Mouse (Mus musculus) mesoderm, embryonic 11.5 days (tissue): Measurements from ENCODE around the gene Dand5.

Source experiments
- DNase-seq: peaks from one replicate; pipeline ENCODE4 v3.0.0-alpha.2; 2012; ENCODE audit warnings: low read depth, low spot score

Gene Dand5

GRCm38 (mm10) chr8:84799999-84800831, 22.4 kb downstream of the Dand5 start, which contains the start of gene Nfix:
Gene Nfix, minus strand, starts transcription at chr8:84800344.
- no peak for DNase-seq

DNA sequence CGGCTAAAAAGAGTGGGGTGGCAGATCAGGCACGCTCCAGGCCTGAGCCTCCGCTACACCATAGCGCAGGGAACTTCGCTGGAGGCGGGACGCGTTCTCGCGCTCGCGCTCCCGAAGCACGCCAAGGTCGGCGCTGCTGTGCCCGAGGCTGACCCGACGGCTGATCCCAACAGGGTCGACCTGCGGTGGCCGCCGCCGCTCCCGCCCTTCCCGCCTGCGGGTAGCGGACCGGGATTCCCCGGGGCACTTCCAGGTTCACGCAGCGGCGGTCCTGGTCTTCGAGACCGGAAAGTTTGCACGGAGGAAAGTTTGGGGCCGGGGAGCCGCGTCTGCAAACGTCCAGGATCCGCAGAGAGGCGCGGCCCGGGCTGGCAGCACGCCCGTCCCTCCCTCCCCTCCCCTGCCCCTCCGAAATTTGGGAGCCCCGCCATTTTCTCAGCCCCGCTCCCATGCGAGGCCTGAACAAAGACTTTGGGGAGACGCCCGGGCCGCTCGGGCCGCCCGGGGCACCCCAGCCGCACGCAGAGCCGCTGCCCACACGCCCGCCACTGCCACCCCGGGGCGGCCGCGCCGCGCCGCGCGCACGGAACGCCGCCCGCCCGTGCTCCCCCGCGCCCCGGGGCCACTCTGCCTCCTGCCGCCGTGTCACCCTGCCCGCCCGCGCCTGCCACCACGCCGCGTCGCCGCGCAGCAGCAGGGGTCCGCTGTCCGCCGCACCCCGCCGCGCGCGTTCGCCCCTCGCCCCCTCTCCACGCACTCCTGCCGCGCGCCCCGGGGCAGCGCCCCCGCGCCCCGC, 23.3 kb downstream of the Dand5 start:
- no peak for DNase-seq

DNA sequence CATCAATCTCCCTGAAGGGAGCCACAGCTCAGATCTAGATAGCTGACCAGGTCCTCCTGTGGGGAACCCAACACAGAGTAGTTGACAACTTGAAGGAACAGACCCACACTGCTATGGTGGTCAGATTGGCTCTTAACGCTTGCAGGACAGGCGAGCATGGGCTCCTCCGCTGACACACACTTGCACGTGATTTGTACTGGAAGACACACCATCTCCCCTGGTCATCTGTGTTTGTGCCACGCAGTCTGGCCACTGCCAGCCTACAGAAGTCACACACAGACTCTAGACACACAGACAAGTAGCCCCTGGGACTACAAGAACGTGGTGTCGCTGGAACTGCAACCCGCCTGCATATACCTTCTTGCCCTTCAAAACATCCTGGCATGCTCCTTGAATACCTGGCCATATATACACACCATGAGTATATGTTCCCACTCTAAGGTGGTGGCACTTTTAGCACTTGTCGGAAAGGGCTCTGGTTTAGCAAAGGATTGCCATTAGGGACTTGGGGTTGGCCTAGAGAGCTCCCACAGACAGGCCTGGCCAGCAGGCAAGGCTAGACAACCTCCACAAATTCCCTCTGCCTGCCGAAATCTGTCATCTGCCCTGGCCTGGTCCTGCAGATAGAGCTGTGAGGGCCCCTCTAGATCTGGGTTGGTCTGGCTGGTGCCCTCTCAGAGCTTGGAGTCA, 24.0 kb downstream of the Dand5 start:
- DNase-seq: no peak

GRCm38 (mm10) chr8:84797971-84798370, 24.7 kb downstream of the Dand5 start:
- no peak for DNase-seq

- no peak for DNase-seq
Measured at GRCm38 (mm10) chr8:84797256-84797797, 25.3 kb downstream of the Dand5 start.

GRCm38 (mm10) chr8:84794486-84794885, 28.1 kb downstream of the Dand5 start:
- no peak for DNase-seq

GRCm38 (mm10) chr8:84793791-84794485, 28.7 kb downstream of the Dand5 start:
- DNase-seq: no peak

GRCm38 (mm10) chr8:84793134-84793533, 29.5 kb downstream of the Dand5 start:
- DNase-seq: no peak

GRCm38 (mm10) chr8:84792429-84792947, 30.1 kb downstream of the Dand5 start:
- no peak for DNase-seq

- no peak for DNase-seq
Measured at GRCm38 (mm10) chr8:84790537-84790936, 32.1 kb downstream of the Dand5 start.

DNA sequence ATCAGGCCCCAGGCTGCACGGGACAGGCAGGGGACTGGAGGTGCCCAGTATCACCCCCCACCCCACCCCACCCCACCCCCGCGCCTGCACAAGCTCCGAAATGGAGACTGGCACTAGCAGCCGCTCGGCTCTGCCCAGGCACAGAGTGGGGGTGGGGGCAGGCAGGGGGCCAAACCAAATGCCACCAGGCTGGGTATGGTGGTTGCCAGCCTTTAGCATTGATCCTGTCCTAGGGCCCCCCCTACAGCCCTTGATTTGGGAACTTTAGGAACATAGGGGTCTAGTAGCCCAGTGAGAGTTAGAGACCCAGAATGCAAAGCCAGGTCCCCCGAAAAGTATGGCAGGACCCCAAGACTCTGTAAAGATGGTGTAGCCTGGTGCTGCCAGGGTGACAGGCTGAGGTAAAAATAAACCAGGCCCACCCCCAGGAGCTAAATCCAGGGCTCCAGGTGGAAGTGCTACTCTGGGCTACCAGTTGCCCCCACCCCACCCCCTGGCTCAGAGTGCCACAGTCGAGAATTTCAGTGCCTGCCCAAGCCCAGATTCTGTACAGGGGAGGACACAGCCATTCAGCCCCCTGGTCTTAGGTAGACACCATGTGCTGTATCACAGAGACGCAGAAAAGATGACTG, 32.7 kb downstream of the Dand5 start:
- no peak for DNase-seq

DNA sequence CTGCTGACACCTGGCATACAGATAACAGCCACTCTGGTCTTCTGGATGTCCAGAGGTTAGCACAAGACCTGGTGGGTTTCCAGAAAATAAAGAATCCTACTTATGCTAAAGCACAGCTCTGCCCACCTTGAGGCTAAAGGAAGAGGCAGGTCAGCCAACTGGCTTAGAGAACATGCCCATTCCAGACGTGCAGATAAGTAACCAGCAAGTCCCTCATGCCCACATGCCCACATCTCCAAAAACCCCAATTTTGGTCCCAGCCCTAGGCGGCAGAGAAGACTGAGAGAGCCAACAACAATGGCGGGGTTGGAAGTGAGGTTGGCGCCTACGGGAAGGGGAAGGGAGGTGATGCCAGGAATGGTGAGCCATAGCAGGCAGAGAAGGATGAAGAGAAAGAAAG, 33.3 kb downstream of the Dand5 start:
- DNase-seq: no peak

GRCm38 (mm10) chr8:84788896-84789295, 33.7 kb downstream of the Dand5 start:
- no peak for DNase-seq

DNA sequence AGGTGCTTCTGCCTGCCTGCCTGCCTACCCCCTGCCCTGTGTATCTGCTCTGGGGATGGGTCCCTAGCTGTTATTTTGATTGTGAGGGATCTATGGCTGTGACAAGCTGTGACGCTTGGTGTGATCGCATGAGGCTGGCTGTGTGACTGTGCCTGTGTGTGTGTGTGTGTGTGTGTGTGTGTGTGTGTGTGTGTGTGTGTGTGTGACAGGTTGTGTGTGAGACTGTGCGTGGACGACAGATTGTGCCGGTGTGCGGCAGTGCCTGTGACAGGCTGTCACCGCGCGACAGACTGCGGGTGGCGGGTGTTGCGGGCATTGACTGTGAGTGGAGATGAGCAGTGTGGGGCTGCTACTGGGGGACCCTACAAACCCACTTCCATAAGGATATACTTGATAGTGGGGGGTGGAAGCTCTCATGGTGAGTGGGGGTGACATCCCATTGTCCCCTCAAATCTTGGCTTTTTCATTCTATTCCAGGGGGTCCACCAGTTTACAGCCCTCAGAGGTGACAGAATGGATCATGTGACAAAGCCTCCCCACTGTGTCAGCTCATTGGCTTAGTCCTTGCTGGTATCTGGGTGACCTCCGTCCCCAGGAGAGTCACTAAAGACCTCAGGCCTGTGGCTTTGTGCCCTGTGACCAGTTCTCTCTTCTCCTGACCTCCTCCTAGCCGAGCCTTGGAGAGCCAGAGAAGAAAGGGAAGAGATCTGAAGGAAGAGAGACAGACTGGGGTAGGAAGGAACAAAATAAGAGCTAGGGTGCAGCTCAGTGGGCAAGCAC, 34.9 kb downstream of the Dand5 start:
- DNase-seq: no peak

- no peak for DNase-seq
Measured at GRCm38 (mm10) chr8:84786801-84787467, 35.7 kb downstream of the Dand5 start.

DNA sequence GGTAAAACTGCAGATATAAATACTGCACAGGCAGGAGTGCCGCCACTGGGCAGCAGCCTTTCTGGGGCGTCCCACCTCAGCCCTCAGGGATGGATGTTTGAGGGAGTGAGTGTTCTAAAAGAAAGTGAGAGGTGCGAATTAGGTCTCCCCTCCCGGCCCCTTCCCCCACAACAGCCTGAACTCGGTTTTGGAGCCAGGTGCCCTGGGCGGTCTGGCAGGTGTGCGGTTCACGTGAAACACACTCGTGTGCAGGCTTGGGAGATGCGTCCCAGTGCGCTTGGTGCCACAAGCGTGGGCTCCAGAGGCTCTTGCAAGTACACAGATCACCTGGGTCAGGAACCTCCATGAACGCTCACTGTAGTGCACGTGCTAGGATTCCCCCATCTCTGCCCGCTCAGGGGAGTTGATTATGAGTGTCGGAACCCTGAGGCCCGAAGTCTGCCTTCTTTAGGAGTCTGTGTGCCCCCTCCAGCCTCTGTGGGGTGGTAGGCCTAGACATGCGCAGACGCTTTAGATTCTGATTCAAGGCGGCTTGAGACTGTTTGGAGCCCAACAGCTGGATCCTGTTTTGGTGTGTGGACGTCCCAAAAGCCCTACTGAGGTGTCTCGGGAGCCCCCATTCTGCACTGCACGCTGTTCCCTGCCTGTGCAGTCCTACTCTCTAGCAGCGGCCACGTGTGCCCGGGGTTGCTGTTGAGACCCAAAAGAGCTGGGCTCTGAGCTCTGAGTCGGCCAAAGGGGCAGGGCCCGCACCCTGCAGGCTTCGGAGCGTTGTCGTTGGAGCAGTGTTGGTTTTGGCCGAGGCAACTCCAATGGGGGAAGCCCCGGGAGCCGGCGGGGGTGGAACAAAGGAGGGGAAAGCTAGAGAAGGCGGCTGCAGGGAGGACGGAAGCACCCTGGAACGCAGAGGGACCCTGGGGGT, 36.6 kb downstream of the Dand5 start:
- no peak for DNase-seq

- DNase-seq: no peak
Measured at GRCm38 (mm10) chr8:84785506-84785755, 37.2 kb downstream of the Dand5 start.
